Mouse (Mus musculus) lung, postnatal 0 days (tissue): Measurements from ENCODE around the gene Map7.

Experiments used
- CTCF ChIP-seq: IDR thresholded peaks from 2 replicates; pipeline ENCODE4 v1.5.1; 2016; ENCODE audit warnings: antibody characterized with exemption, mild to moderate bottlenecking
- EP300 ChIP-seq: IDR thresholded peaks from 2 replicates; pipeline ENCODE4 v1.6.1; 2016; ENCODE audit warnings: antibody characterized with exemption, mild to moderate bottlenecking, control low read depth

- TF ChIP-seq CTCF (no peak), EP300 (peak; percentile 39; the same call in 1 of the 2 replicates)
Measured at GRCm38 (mm10) chr10:20202818-20203217, 54.5 kb downstream of the Map7 start.
